Mouse (Mus musculus): Measurements from ENCODE around the gene Naa11. TPM values are rescaled to one million over a fixed set of nuclear protein-coding genes. Genes with fewer than 3 reads are reported as not detected.

Gene Naa11
- 0.05 and 0.11 TPM in 2 replicates for polyA plus RNA-seq (2015; fragmentation: Nextera tagmentation; extraction: Ambion mirVana)

DNA sequence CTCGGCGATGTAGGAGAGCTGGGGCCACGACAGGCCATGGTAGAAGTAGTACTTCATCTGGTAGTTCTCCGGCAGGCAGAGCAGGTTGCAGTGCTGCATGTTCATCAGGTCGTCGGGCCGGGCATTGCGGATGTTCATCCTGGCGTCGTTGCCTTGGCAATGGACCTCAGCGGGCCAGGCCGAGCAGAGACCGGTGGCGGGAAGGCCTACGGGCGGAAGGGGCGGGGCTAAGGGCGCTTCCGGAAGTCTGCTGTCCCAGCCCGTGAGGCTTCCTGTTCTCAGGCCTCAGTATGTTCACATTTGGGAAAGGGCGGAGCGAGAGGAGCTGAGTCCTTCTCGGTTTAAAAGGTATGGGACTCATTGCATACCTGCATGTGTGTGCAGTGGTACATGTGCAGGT, at the start of gene Naa11:
TSS of gene Naa11 (minus strand) at position 220 of the 400 bp plus-strand sequence.
- Histone ChIP-seq H3K4me2 (ENCODE audit: low read length) (no peak within 1 kb of the TSS), H3K27me3 (ENCODE audit: control insufficient read depth, insufficient read depth, low read depth, low read length) (no peaks in the 10 kb centered on the region), H3K9ac (ENCODE audit: low read depth, low read length) (no peak within 1 kb of the TSS), H3K4me1 (ENCODE audit: control insufficient read depth, insufficient read depth, low read length) (no peaks in the 10 kb centered on the region), H3K27ac (ENCODE audit: low read length) (no peak within 1 kb of the TSS), H3K36me3 (ENCODE audit: control insufficient read depth, insufficient read depth, low read length) (no peaks in the 10 kb centered on the region), H3K4me3 (ENCODE audit: low read depth, low read length) (no peak within 1 kb of the TSS), H3K9me3 (replicated peaks; ENCODE audit: control insufficient read depth, low read length, poor library complexity, severe bottlenecking) (no peaks in the 10 kb centered on the region)
- no peak for ATAC-seq
- 96% methylated on average over 23 of the region's 23 CpGs for WGBS

GRCm38 (mm10) chr5:97432512-97432911, 40.3 kb upstream of the Naa11 start:
- no peak for ATAC-seq
- Histone ChIP-seq H3K27me3 (ENCODE audit: control insufficient read depth, insufficient read depth, low read depth, low read length) (no peaks in the 10 kb centered on the region), H3K4me1 (ENCODE audit: control insufficient read depth, insufficient read depth, low read length) (no peaks in the 10 kb centered on the region), H3K9me3 (replicated peaks; ENCODE audit: control insufficient read depth, low read length, poor library complexity, severe bottlenecking) (no peaks in the 10 kb centered on the region), H3K4me2 (ENCODE audit: low read length) (no peak overlapping the region), H3K9ac (ENCODE audit: low read depth, low read length) (no peak overlapping the region), H3K36me3 (ENCODE audit: control insufficient read depth, insufficient read depth, low read length) (no peaks in the 10 kb centered on the region), H3K4me3 (ENCODE audit: low read depth, low read length) (no peak overlapping the region), H3K27ac (ENCODE audit: low read length) (no peak overlapping the region)
- WGBS: 94% methylated on average over 2 of the region's 2 CpGs

DNA sequence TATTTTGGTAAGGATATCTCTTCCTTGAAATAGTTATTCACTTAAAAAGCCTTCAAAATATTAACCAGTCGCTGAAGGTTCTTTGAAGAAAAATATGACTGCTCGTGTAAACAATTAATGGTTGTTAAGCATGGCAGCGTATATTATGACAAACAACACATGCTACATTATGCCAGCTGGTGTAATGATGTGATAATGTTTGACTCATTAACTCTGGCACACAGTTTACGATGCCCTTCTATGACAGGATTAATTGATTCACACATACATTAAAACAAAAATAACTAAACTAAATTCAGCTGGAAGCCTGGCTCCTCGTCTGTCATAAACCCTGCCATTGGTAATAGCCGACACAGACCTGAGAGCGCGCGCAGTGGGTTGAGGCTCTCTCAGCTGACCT, 37.8 kb upstream of the Naa11 start:
- ATAC-seq: no peak
- no peaks in the 10 kb centered on the region for H3K27me3 ChIP-seq (ENCODE audit: control insufficient read depth, insufficient read depth, low read depth, low read length)
- H3K9me3 ChIP-seq (replicated peaks; ENCODE audit: control insufficient read depth, low read length, poor library complexity, severe bottlenecking): no peaks in the 10 kb centered on the region
- WGBS: 86% methylated on average over 9 of the region's 9 CpGs
- no peak overlapping the region for H3K4me3 ChIP-seq (ENCODE audit: low read depth, low read length)
- H3K36me3 ChIP-seq (ENCODE audit: control insufficient read depth, insufficient read depth, low read length): no peaks in the 10 kb centered on the region
- no peak overlapping the region for H3K9ac ChIP-seq (ENCODE audit: low read depth, low read length)
- no peak overlapping the region for H3K4me2 ChIP-seq (ENCODE audit: low read length)
- H3K4me1 ChIP-seq (ENCODE audit: control insufficient read depth, insufficient read depth, low read length): no peaks in the 10 kb centered on the region
- no peak overlapping the region for H3K27ac ChIP-seq (ENCODE audit: low read length)

DNA sequence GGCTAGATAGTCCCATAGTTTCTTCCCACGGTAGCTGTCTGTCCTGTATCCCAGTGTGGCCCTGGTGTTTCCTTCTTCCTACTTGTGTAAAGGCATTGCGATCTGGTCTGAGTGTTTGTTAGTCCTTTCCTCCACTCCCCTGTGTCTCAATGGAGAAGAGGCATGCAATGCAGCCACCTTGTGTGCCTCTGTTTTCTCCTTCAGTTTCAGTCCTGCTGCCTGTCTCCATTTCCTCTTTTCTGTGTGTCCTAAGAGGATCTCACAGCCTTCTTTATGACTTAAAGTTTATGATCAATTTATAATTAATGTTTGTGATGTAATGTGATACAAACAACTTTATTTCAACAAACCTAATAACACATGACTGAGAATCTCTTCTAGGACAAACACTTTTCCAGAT, 29.5 kb upstream of the Naa11 start:
- no peak overlapping the region for H3K4me3 ChIP-seq (ENCODE audit: low read depth, low read length)
- no peak overlapping the region for H3K9ac ChIP-seq (ENCODE audit: low read depth, low read length)
- H3K27ac ChIP-seq (ENCODE audit: low read length): no peak overlapping the region
- H3K4me2 ChIP-seq (ENCODE audit: low read length): no peak overlapping the region
- no peaks in the 10 kb centered on the region for H3K4me1 ChIP-seq (ENCODE audit: control insufficient read depth, insufficient read depth, low read length)
- 94% methylated on average over 2 of the region's 2 CpGs for WGBS
- H3K9me3 ChIP-seq (replicated peaks; ENCODE audit: control insufficient read depth, low read length, poor library complexity, severe bottlenecking): no peaks in the 10 kb centered on the region
- no peaks in the 10 kb centered on the region for H3K27me3 ChIP-seq (ENCODE audit: control insufficient read depth, insufficient read depth, low read depth, low read length)
- H3K36me3 ChIP-seq (ENCODE audit: control insufficient read depth, insufficient read depth, low read length): no peaks in the 10 kb centered on the region
- no peak for ATAC-seq

DNA sequence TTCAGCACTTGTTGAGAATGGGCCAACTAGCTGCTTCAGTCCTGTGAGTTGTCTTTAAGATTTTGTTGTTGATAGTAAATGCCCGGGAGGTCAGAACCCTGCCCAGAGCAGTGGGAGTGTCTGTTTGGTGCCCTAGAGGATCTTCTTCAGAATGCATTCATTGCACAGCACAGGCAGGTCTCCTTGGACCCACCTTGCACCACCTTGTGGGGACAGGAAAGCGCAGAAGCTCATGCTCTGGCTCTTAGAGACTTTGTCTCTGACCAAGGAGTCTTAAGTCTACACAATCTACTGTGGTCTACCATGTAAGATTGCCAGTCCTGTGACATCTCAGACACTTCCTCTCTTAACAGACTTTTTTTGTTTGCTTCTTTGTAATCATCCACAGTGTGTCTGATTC, 25.0 kb upstream of the Naa11 start:
- no peak for ATAC-seq
- Histone ChIP-seq H3K9me3 (replicated peaks; ENCODE audit: control insufficient read depth, low read length, poor library complexity, severe bottlenecking) (no peaks in the 10 kb centered on the region), H3K4me3 (ENCODE audit: low read depth, low read length) (no peak overlapping the region), H3K27ac (ENCODE audit: low read length) (no peak overlapping the region), H3K4me2 (ENCODE audit: low read length) (no peak overlapping the region), H3K9ac (ENCODE audit: low read depth, low read length) (no peak overlapping the region), H3K27me3 (ENCODE audit: control insufficient read depth, insufficient read depth, low read depth, low read length) (no peaks in the 10 kb centered on the region), H3K4me1 (ENCODE audit: control insufficient read depth, insufficient read depth, low read length) (no peaks in the 10 kb centered on the region; the same call in 1 of the 2 replicates), H3K36me3 (ENCODE audit: control insufficient read depth, insufficient read depth, low read length) (no peaks in the 10 kb centered on the region)
- WGBS: 90% methylated on average over 2 of the region's 2 CpGs

DNA sequence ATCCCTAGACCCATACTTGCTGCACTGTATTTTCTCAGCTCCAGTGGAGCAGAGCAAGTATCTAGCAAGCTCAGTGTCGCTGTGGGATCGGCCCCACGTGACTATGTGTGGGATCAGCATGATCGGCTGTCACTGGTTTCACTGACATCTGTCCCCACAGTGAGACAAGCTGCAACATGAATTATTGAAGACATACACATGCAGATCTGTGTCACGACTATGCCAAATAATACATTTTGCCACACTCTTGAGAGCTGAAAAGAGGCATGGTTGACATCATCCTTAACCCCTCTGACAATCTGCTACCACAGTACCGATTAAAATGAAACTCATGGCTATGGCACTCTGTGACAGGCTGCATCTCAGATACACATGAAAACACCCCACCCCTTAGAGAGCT, 23.7 kb upstream of the Naa11 start:
- Histone ChIP-seq H3K4me2 (ENCODE audit: low read length) (no peak overlapping the region), H3K27ac (ENCODE audit: low read length) (no peak overlapping the region), H3K27me3 (ENCODE audit: control insufficient read depth, insufficient read depth, low read depth, low read length) (no peaks in the 10 kb centered on the region), H3K4me3 (ENCODE audit: low read depth, low read length) (no peak overlapping the region), H3K9ac (ENCODE audit: low read depth, low read length) (no peak overlapping the region), H3K36me3 (ENCODE audit: control insufficient read depth, insufficient read depth, low read length) (no peaks in the 10 kb centered on the region), H3K4me1 (ENCODE audit: control insufficient read depth, insufficient read depth, low read length) (no peaks in the 10 kb centered on the region; the same call in 1 of the 2 replicates), H3K9me3 (replicated peaks; ENCODE audit: control insufficient read depth, low read length, poor library complexity, severe bottlenecking) (no peaks in the 10 kb centered on the region)
- 34% methylated on average over 6 of the region's 6 CpGs for WGBS
- peak; percentile 82 for ATAC-seq

DNA sequence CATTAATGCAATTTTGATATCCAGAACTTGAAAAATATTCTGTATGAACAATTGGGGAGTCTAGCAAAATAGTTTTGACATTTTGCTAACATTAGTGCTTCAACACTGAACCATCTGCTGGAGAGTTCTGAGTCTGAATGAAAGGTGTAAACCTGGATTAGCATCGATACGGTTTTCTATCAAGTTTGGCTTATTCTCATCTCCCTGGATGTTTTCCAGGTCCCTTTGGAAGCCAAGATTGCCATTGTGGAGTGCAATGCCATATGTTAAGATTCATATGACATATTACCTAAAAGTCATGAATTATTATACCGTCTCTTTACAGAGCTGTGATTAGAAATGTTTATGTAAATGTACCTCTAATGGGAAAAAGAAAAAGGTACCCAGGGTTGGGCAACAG, 21.5 kb upstream of the Naa11 start:
- Histone ChIP-seq H3K36me3 (ENCODE audit: control insufficient read depth, insufficient read depth, low read length) (no peaks in the 10 kb centered on the region), H3K4me3 (ENCODE audit: low read depth, low read length) (no peak overlapping the region), H3K27me3 (ENCODE audit: control insufficient read depth, insufficient read depth, low read depth, low read length) (no peaks in the 10 kb centered on the region), H3K9ac (ENCODE audit: low read depth, low read length) (no peak overlapping the region), H3K9me3 (replicated peaks; ENCODE audit: control insufficient read depth, low read length, poor library complexity, severe bottlenecking) (no peaks in the 10 kb centered on the region), H3K4me2 (ENCODE audit: low read length) (no peak overlapping the region), H3K27ac (ENCODE audit: low read length) (no peak overlapping the region), H3K4me1 (ENCODE audit: control insufficient read depth, insufficient read depth, low read length) (peaks cover 4% of the 10 kb centered on the region; the same call in 1 of the 2 replicates)
- no peak for ATAC-seq
- WGBS: 69% methylated on average over 3 of the region's 3 CpGs

DNA sequence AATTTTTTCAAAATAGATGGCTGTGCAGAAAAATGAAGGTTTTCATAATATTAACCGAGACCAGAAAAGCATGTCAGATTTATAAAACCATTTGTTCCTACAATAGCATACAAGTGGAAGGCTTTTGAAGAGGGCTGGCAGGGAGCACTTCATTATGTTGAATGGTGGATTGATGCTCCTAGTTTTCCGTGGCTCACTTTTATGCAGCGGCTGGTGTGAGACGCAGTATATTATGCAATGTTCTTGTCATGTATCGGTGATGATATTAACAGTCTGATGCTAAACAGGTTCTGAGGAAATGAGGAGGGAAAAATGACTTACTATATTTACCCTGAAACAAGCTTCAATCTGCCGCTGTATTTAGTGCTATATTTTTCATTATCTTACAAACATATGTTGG, 18.0 kb upstream of the Naa11 start:
- no peaks in the 10 kb centered on the region for H3K36me3 ChIP-seq (ENCODE audit: control insufficient read depth, insufficient read depth, low read length)
- no peak overlapping the region for H3K4me2 ChIP-seq (ENCODE audit: low read length)
- 37% methylated on average over 6 of the region's 6 CpGs for WGBS
- ATAC-seq: no peak
- H3K4me1 ChIP-seq (ENCODE audit: control insufficient read depth, insufficient read depth, low read length): 0 out of 2 replicates have a peak, but pooled peaks cover 4% of the 10 kb centered on the region
- no peaks in the 10 kb centered on the region for H3K9me3 ChIP-seq (replicated peaks; ENCODE audit: control insufficient read depth, low read length, poor library complexity, severe bottlenecking)
- H3K27me3 ChIP-seq (ENCODE audit: control insufficient read depth, insufficient read depth, low read depth, low read length): no peaks in the 10 kb centered on the region
- no peak overlapping the region for H3K27ac ChIP-seq (ENCODE audit: low read length)
- H3K4me3 ChIP-seq (ENCODE audit: low read depth, low read length): no peak overlapping the region
- H3K9ac ChIP-seq (ENCODE audit: low read depth, low read length): no peak overlapping the region

GRCm38 (mm10) chr5:97409234-97409704, 17.1 kb upstream of the Naa11 start:
- H3K4me1 ChIP-seq (ENCODE audit: control insufficient read depth, insufficient read depth, low read length): 0 out of 2 replicates have a peak, but pooled peaks cover 4% of the 10 kb centered on the region
- H3K4me2 ChIP-seq (ENCODE audit: low read length): no peak overlapping the region
- H3K27me3 ChIP-seq (ENCODE audit: control insufficient read depth, insufficient read depth, low read depth, low read length): no peaks in the 10 kb centered on the region
- H3K9me3 ChIP-seq (replicated peaks; ENCODE audit: control insufficient read depth, low read length, poor library complexity, severe bottlenecking): no peaks in the 10 kb centered on the region
- H3K36me3 ChIP-seq (ENCODE audit: control insufficient read depth, insufficient read depth, low read length): no peaks in the 10 kb centered on the region
- ATAC-seq: 0 out of 2 replicates have a peak, but pooled peaks have one; percentile 32
- H3K27ac ChIP-seq (ENCODE audit: low read length): no peak overlapping the region
- H3K4me3 ChIP-seq (ENCODE audit: low read depth, low read length): no peak overlapping the region
- 32% methylated on average over 4 of the region's 4 CpGs for WGBS
- H3K9ac ChIP-seq (ENCODE audit: low read depth, low read length): no peak overlapping the region

All from midbrain, embryonic 16.5 days (tissue).